Mouse (Mus musculus): ENCODE measurements around the gene Gm11549. TPM values are rescaled to one million over a fixed set of nuclear protein-coding genes. Genes with fewer than 3 reads are reported as not detected.

The Gm11549 gene
- total RNA-seq (2023) = not detected in 4 replicates

DNA sequence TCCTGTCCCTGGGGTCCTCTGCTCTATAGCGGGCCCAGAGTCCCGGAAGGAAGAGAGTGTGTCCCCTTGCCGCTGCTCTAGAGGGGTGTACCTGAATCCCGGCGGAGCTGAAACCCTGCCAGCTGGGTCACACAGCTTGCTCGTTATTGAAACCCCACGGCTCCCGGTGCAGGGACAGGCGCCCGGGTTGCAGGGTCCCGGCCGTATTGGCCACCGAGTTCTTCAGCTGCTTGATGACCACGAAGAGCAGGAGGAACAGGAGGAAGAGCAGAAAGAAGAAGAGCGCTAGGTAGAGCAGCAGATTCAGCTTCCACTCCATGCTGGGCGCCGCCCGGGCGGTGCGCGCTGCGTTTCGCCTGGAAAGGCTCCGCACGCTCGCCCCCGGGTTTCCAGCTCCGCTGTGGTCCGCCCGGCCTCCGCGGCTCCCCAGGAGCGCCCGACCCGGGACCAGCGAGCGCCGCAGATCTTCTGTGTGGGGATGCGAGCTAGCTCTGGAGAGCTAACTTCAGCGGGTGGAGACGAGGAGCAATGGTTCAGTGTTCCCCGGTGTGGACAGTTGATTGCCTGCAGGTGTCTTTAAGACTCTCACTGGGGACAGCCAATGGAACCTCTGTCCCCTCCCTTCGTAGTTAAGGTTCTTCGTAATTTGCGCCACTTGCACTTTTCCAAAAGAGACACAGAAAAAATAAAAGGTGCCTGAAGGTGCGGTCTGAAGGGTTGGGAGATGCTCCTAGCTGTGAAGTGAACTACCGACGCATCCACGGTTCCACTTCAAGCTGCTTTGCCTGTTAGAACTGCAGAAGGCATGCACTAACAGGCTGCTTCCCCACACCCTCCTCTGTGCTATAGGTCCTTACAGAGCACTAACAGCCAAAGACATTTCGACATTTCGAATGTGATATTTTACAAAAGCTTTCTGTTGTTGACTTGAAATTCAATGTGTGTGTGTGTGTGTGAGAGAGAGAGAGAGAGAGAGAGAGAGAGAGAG is at the start of gene Gm11549:
Gm11549 (minus strand) TSS at position 741 of the 988 bp plus-strand sequence.

GRCm38 (mm10) chr3:36552406-36553047 is 30.9 kb upstream of the Gm11549 start, which contains the start of gene Exosc9:
Gene Exosc9 (plus strand): TSS chr3:36552606.

GRCm38 (mm10) chr3:36475532-36476087 is 46.0 kb downstream of the Gm11549 start, which contains the start of the genes Anxa5 and 1810062G17Rik:
Gene Anxa5 (minus strand): TSS chr3:36475894.
Gene 1810062G17Rik (plus strand): TSS chr3:36475937.

Other genes with a start within 250 kb of the Gm11549 start
- 24.4 to 33.1 TPM (median 27.1 TPM) in 4 replicates for gene Anxa5, start 45.9 kb downstream of the Gm11549 start, total RNA-seq (2023)
- gene 1810062G17Rik, start 45.9 kb downstream of the Gm11549 start, total RNA-seq (2023) = 0.66 to 0.89 TPM (median 0.67 TPM) in 3 of 4 replicates, not detected in the other
- 32.1 to 42.4 TPM (median 37.4 TPM) in 4 replicates for gene Exosc9, start 30.8 kb upstream of the Gm11549 start, total RNA-seq (2023)
- gene Ccna2, start 50.3 kb upstream of the Gm11549 start, total RNA-seq (2023) = 1.1 to 3.0 TPM (median 2.2 TPM) in 4 replicates
- 0.77 to 1.0 TPM (median 0.83 TPM) in 4 replicates for gene Bbs7, start 91.7 kb upstream of the Gm11549 start, total RNA-seq (2023)
- not detected in 4 replicates for gene Trpc3, start 168.4 kb upstream of the Gm11549 start, total RNA-seq (2023)

Data from B cell, adult 62 days (primary cell).